Comparison of ENCODE assay signal across 8 mouse cellular contexts in genomic region chr3:137969951-137970350, GRCm38 (mm10). TPM values are rescaled to one million over a fixed set of nuclear protein-coding genes. Genes with fewer than 3 reads are reported as not detected.
DNase-seq lines count a peak whose midpoint lies in the region; ATAC-seq and TF ChIP-seq lines count a peak whose summit lies in the region.

No protein-coding gene starts in this region.

- no peaks in the 10 kb centered on the region for H3K36me3 ChIP-seq in ES-E14 (ENCODE audit: control insufficient read depth, insufficient read depth, low read length, poor library complexity, severe bottlenecking)
- no peaks in the 10 kb centered on the region for H3K36me3 ChIP-seq in forebrain, embryonic 14.5 days (ENCODE audit: control insufficient read depth, insufficient read depth, low read length)
- H3K36me3 ChIP-seq in liver, embryonic 11.5 days (ENCODE audit: control insufficient read depth, insufficient read depth, low read length): peaks cover 3% of the 10 kb centered on the region; the same call in 1 of the 2 replicates
- H3K36me3 ChIP-seq in stomach, embryonic 14.5 days (ENCODE audit: control insufficient read depth, insufficient read depth, low read length): no peaks in the 10 kb centered on the region

- H3K4me1 ChIP-seq in ES-E14 (ENCODE audit: control insufficient read depth in 2 of 2, insufficient read depth in 2 of 2, low read length in 2 of 2, poor library complexity in 1 of 2): peaks cover 2 to 9% of the 10 kb centered on the region in 2 experiments; a peak in 2 of 4 replicates
- no peaks in the 10 kb centered on the region for H3K4me1 ChIP-seq in forebrain, embryonic 14.5 days (ENCODE audit: control insufficient read depth, insufficient read depth, low read length)
- peaks cover 56% of the 10 kb centered on the region for H3K4me1 ChIP-seq in liver, embryonic 11.5 days (replicated peaks; ENCODE audit: control insufficient read depth, insufficient read depth, low read length)
- H3K4me1 ChIP-seq in stomach, embryonic 14.5 days (ENCODE audit: control insufficient read depth, insufficient read depth, low read length): no peaks in the 10 kb centered on the region

- H3K4me2 ChIP-seq in forebrain, embryonic 14.5 days (ENCODE audit: low read length): peak overlapping the region; percentile 28
- peak overlapping the region; percentile 57 for H3K4me2 ChIP-seq in liver, embryonic 11.5 days
- 0 out of 2 replicates have a peak overlapping the region, but pooled peaks have one; percentile 10 for H3K4me2 ChIP-seq in stomach, embryonic 14.5 days (replicated peaks; ENCODE audit: low read depth, low read length)

- H3K27me3 ChIP-seq in forebrain, embryonic 14.5 days (replicated peaks; ENCODE audit: control insufficient read depth, insufficient read depth, low read length): no peaks in the 10 kb centered on the region
- no peaks in the 10 kb centered on the region for H3K27me3 ChIP-seq in liver, embryonic 11.5 days (replicated peaks; ENCODE audit: control insufficient read depth, insufficient read depth, low read length)
- H3K27me3 ChIP-seq in stomach, embryonic 14.5 days (ENCODE audit: control insufficient read depth, insufficient read depth, low read length): no peaks in the 10 kb centered on the region

- in situ Hi-C loops in ES-E14 (cut with MboI; ENCODE audit: low sequenced_read_pairs in 2 of 2, unreplicated experiment in 2 of 2): no loop called here

- H3K9me3 ChIP-seq in ES-E14 (ENCODE audit: control insufficient read depth, insufficient read depth, low read depth, low read length): no peaks in the 10 kb centered on the region
- no peaks in the 10 kb centered on the region for H3K9me3 ChIP-seq in forebrain, embryonic 14.5 days (replicated peaks; ENCODE audit: control insufficient read depth, low read length)
- no peaks in the 10 kb centered on the region for H3K9me3 ChIP-seq in liver, embryonic 11.5 days (ENCODE audit: control insufficient read depth, low read length)
- no peaks in the 10 kb centered on the region for H3K9me3 ChIP-seq in stomach, embryonic 14.5 days (ENCODE audit: control insufficient read depth, low read depth, low read length)

- ATAC-seq in forebrain, embryonic 14.5 days: 0 out of 2 replicates have a peak, but pooled peaks have one; percentile 29
- no peak for ATAC-seq in liver, embryonic 11.5 days (replicated peaks; ENCODE audit: low FRiP score)
- ATAC-seq in stomach, embryonic 14.5 days (ENCODE audit: insufficient number of reproducible peaks, insufficient read depth, low FRiP score, low read depth): no peak

- intact Hi-C loops in left cerebral cortex, postnatal 14 days (cut with DNase I): no loop called here

- peak overlapping the region; percentile 35 to 58; a peak in 3 of 4 replicates for H3K4me3 ChIP-seq in ES-E14 (ENCODE audit: insufficient read depth in 1 of 2, low read depth in 1 of 2, low read length in 2 of 2, poor library complexity in 1 of 2, severe bottlenecking in 1 of 2)
- no peak overlapping the region; the same call in 1 of the 2 replicates for H3K4me3 ChIP-seq in forebrain, embryonic 14.5 days (ENCODE audit: low read depth, low read length)
- peak overlapping the region; percentile 23 for H3K4me3 ChIP-seq in liver, embryonic 11.5 days (ENCODE audit: low read depth, low read length)
- peak overlapping the region; percentile 11; the same call in 1 of the 2 replicates for H3K4me3 ChIP-seq in stomach, embryonic 14.5 days (ENCODE audit: low read depth, low read length)

- peak overlapping the region; percentile 65; the same call in 1 of the 2 replicates for H3K9ac ChIP-seq in ES-E14 (ENCODE audit: insufficient read depth, low read depth, low read length, poor library complexity, severe bottlenecking)
- H3K9ac ChIP-seq in forebrain, embryonic 14.5 days (ENCODE audit: low read length): peak overlapping the region; percentile 32; the same call in 1 of the 2 replicates
- H3K9ac ChIP-seq in liver, embryonic 11.5 days (ENCODE audit: low read depth, low read length): peak overlapping the region; percentile 26; the same call in 1 of the 2 replicates
- no peak overlapping the region for H3K9ac ChIP-seq in stomach, embryonic 14.5 days (replicated peaks; ENCODE audit: low read depth, low read length)

- H3K27ac ChIP-seq in ES-E14 (ENCODE audit: insufficient read depth, low read depth, low read length, poor library complexity, severe bottlenecking): no peak overlapping the region
- H3K27ac ChIP-seq in forebrain, embryonic 14.5 days (ENCODE audit: low read depth, low read length): no peak overlapping the region
- peak overlapping the region; percentile 76 for H3K27ac ChIP-seq in liver, embryonic 11.5 days (ENCODE audit: low read depth, low read length)
- no peak overlapping the region for H3K27ac ChIP-seq in stomach, embryonic 14.5 days (ENCODE audit: low read length)

- WGBS in forebrain, embryonic 14.5 days: 55% methylated on average over 12 of the region's 12 CpGs
- 36% methylated on average over 12 of the region's 12 CpGs for WGBS in liver, embryonic 11.5 days
- WGBS in stomach, embryonic 14.5 days: 48% methylated on average over 12 of the region's 12 CpGs

- DNase-seq in cerebellum, postnatal 25 days: peak; percentile 20 to 54
- DNase-seq in cerebellum, adult 9-11 months: no peak
- no peak for DNase-seq in ES-E14 (ENCODE audit: low read depth, low spot score)
- peak; percentile 36 for DNase-seq in forebrain, embryonic 14.5 days (ENCODE audit: low spot score)
- DNase-seq in liver, embryonic 11.5 days (ENCODE audit: low spot score): no peak
- no peak for DNase-seq in layer of hippocampus, adult 8-10 months (ENCODE audit: low spot score in 2 of 2)
- DNase-seq in left cerebral cortex, postnatal 14 days (ENCODE audit: low spot score in 2 of 2): no peak

TF ChIP-seq in ES-E14, 5 proteins besides CTCF, POLR2A, EP300 and RAD21:
- TF ChIP-seq HCFC1 (IDR thresholded peaks at IDR 0.05; ENCODE audit: borderline replicate concordance, insufficient read depth, low read length) (peak; percentile 73; the same call in 1 of the 2 replicates), MAFK (IDR thresholded peaks at IDR 0.05; ENCODE audit: insufficient read depth, low read depth, low read length) (no peak)

RNA-seq across cellular contexts. Expression of gene Dapp1, which starts 11.4 kb away (rescaled TPM):
- 6.8 and 11.5 TPM in 2 replicates for total RNA-seq in ES-E14 (2012; rRNA removed)
- polyA plus RNA-seq in forebrain, embryonic 14.5 days (2014; fragmentation: Nextera tagmentation; extraction: Ambion mirVana): 2.4 and 4.4 TPM in 2 replicates
- polyA plus RNA-seq in liver, embryonic 11.5 days (2014; fragmentation: Nextera tagmentation; extraction: Ambion mirVana): 35.5 and 36.2 TPM in 2 replicates
- 12.0 and 14.7 TPM in 2 replicates for polyA plus RNA-seq in stomach, embryonic 14.5 days (2014; fragmentation: Nextera tagmentation; extraction: Ambion mirVana)
- 1 to 10 TPM; 5.3 to 8.4 (median 7.6) TPM for total RNA-seq in layer of hippocampus, adult 8-10 months (2022)
- 1 to 10 TPM; 2.9 to 3.0 TPM for total RNA-seq in left cerebral cortex, postnatal 14 days (2021)

RNA-seq across cellular contexts. Expression of gene Lamtor3, which starts 51.6 kb away (rescaled TPM):
- 39.3 and 41.4 TPM in 2 replicates for total RNA-seq in ES-E14 (2012; rRNA removed)
- polyA plus RNA-seq in forebrain, embryonic 14.5 days (2014; fragmentation: Nextera tagmentation; extraction: Ambion mirVana): 143 and 153 TPM in 2 replicates
- polyA plus RNA-seq in liver, embryonic 11.5 days (2014; fragmentation: Nextera tagmentation; extraction: Ambion mirVana): 100 and 105 TPM in 2 replicates
- polyA plus RNA-seq in stomach, embryonic 14.5 days (2014; fragmentation: Nextera tagmentation; extraction: Ambion mirVana): 110 and 119 TPM in 2 replicates
- total RNA-seq in layer of hippocampus, adult 8-10 months (2022): 10 to 100 TPM; 60.2 to 72.0 (median 65.2) TPM
- 10 to 100 TPM; 67.3 to 79.5 TPM for total RNA-seq in left cerebral cortex, postnatal 14 days (2021)

Comparison
In these comparisons a context has a peak if more than half of its experiments do, and no peak if none do; other contexts are left out.
1. DNase-seq: peak in cerebellum, postnatal 25 days (2 of 2) and forebrain, embryonic 14.5 days (single experiment); none in cerebellum, adult 9-11 months (single experiment), ES-E14 (single experiment), liver, embryonic 11.5 days (single experiment), layer of hippocampus, adult 8-10 months (0 of 2) and left cerebral cortex, postnatal 14 days (0 of 2).
2. Peak in every context shown above with its lines, with median percentiles within 50 percentile points of each other: H3K4me2 ChIP-seq.